Mouse (Mus musculus): ENCODE measurements around the gene Trip11. TPM values are rescaled to one million over a fixed set of nuclear protein-coding genes. Genes with fewer than 3 reads are reported as not detected.

Trip11 gene
- total RNA-seq, 2 experiments from 2014 or later: 21.3 to 38.2 TPM

DNA sequence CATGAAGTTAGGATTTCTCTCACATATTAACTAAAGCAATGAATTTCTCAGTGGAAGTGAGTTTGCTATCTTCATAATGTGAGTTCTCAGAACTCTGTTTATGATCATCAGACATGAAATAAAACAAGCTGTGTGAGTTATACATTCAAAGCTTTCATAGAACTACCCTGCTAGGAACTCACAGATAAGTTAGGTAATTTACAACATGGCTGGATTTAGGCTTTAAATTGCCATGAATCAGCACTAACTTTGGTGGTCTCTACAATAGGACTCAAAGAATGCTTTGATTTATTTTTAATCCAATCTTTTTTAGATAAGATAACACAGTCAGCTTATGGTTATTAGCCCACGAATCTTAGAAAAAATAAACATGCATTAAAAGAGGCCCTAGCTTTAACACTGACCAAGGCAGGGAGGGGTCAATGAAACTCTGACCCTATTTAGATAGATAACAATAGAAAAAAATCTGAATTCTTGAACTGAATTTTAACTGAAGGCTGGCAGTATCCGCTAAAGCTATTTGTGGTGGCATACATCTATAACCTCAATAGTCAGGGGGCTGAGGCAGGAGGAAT, 13.3 kb downstream of the Trip11 start:
- ATAC-seq (replicated peaks; ENCODE audit: poor library complexity, severe bottlenecking): no peak

DNA sequence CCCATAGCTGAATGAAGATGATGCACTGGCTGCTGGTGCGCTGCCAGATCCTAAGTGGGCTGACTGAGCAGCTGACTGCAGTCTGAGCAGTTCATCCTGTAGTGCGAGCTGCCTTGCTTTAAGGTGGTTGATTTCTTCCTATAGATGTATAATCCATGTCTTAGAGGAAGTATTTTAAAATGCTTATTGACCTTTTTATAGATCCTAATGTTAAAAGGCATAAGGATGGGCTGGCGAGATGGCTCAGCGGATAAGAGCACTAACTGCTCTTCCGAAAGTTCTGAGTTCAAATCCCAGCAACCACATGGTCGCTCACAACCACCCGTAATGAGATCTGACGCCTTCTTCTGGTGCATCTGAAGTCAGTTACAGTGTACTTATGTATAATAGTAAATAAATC, 14.1 kb downstream of the Trip11 start:
- no peak for ATAC-seq (replicated peaks; ENCODE audit: poor library complexity, severe bottlenecking)

DNA sequence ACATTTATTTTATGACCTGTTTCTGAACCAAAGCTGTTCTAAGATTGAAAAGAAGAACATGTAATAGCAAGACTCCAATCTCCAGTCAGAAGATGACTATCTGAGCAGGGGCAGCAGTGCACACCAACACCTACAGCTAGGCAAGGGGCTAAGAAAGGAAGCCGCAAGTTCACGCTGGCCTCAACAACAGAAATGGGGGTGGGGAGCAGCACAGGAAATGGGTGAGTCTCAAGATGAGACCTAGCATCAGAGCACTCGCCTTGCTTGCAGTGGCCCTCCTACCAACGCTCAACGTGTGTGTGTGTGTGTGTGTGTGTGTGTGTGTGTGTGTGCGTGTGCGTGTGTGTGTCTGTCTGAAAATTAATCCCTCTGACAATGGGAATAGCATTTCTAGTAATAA, 16.0 kb downstream of the Trip11 start:
- ATAC-seq (replicated peaks; ENCODE audit: poor library complexity, severe bottlenecking): no peak

DNA sequence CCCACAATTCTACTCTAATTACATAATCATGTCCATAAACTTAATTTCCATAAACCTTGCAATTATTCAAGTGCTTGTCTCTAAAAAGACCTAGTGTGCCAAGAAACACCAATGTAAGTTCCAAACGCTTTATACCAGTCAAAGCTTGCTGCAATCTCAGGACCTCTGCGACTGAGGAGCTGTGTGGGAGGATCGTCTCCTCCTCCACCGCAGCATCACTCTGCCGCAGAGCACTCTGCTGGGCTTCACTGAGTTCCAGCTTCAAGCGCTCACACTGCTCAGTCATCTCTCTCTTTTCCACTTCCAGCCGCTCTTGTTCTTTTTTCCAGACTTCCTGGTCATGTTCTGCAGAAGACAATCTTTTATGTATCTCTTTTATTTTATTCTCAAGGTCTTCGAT, 19.8 kb downstream of the Trip11 start:
- ATAC-seq (replicated peaks; ENCODE audit: poor library complexity, severe bottlenecking): no peak

- ATAC-seq (replicated peaks; ENCODE audit: poor library complexity, severe bottlenecking): no peak
These were observed 20.2 kb downstream of the Trip11 start for GRCm38 (mm10) chr12:101892832-101893231.

GRCm38 (mm10) chr12:101891066-101891465, 22.0 kb downstream of the Trip11 start:
- no peak for ATAC-seq (replicated peaks; ENCODE audit: poor library complexity, severe bottlenecking)

DNA sequence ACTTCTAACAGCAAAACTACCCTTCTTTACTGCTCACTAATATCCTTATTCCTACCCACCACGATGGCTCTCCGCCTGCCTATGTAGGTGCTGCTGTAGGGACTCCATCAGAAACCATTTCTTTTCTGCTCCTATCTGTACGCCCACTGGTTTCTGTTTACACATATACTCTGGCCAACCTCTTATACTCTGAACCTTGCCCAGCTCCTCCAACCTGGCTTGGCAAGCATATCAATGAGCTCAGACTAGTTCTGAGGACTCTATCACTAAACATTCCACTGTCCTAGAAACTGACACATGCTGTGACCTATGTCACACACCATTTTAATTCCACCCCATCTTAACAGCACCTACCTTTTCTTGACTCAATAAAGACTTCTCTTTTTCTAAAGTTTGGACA, 23.7 kb downstream of the Trip11 start:
- no peak for ATAC-seq (replicated peaks; ENCODE audit: poor library complexity, severe bottlenecking)

GRCm38 (mm10) chr12:101888312-101888711, 24.8 kb downstream of the Trip11 start:
- ATAC-seq (replicated peaks; ENCODE audit: poor library complexity, severe bottlenecking): no peak

DNA sequence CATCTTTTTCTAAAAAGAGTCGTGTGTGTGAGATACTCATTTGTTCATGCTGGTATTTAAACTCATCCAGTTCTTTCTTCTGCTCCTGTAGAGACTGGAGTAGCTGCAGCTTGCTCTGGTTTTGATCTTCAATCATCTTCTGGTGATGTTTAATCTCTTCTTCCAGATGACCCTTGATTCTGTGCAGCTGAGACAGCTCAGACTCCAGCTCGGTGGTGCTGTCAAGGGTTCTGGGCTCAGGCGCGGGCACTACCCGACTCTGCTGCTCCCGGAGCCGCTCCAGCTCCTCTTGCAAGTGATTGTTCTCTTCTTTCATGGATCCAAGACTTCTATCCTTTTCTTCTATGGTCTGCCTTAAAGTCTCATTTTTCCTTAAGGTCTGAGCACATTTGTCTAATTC, 28.1 kb downstream of the Trip11 start:
- ATAC-seq (replicated peaks; ENCODE audit: poor library complexity, severe bottlenecking): no peak

DNA sequence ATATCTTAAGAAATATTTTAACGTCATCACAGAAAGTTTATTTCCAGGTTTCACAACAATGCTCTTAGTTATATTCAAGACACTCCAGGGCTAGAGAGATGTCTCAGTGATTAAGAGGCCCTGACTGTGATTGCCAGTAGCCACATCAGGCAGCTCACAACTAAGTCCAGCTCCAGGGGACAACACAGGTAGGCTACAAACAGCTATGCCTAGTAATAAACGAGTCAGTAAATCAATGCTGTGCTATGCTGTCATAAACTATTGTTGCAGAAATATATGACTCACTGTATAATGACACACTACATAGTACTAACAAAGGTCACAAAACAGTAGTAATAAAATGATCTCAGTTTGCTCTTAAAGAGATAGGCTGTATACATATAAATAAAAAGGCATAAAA, 36.7 kb downstream of the Trip11 start:
- no peak for ATAC-seq (replicated peaks; ENCODE audit: poor library complexity, severe bottlenecking)

DNA sequence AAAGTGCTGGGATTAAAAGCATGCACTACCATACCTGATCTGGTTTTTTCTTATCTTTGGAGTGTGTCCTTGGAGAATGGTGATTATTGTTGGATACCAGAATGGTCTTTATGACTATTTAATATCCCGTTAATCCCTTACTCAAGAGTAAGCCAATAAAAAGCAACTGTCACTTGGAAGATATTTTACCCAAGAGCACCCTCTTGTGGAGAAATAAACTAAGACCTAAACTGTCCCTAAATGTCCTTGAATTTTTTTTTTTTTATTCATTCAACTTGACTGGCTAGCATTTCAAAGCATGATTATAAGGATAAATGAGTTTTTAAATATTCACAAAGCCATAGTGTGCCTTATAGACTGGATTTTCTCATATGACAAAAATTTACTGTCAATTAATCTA, 38.0 kb downstream of the Trip11 start:
- ATAC-seq (replicated peaks; ENCODE audit: poor library complexity, severe bottlenecking): no peak; the same call in 1 of the 2 replicates

DNA sequence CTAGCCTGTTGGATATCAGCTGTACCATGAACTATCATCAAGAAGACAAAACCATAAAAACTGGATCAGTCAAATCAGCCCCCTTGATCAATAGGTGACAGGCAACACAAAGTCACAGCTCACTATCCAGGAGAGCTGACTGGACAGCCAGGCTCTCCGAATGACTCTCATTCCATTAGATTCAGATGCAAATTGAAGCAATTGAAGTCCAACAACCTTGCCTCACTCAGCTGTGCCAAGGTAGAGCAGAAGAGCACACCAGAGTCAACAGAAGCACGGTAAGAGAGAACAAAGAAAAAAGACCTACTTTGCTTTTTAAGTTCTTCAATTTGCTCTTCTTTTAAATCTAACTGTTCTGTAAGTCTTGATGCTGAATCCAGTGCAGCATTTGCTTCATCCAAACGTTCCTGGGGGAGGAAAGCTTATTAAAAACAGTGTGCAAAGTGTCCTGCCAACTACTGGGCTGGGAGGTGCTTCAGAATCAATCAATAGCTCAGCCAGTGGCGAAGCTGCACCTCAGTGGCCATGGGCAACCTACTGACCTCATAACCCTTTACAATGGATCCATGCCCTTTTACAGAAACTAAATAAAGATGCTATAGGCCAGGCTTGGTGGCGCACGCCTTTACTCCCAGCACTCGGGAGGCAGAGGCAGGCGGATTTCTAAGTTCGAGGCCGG, 50.6 kb downstream of the Trip11 start:
- no peak for ATAC-seq (replicated peaks; ENCODE audit: poor library complexity, severe bottlenecking)

- no peak for ATAC-seq (replicated peaks; ENCODE audit: poor library complexity, severe bottlenecking)
These were observed 52.8 kb downstream of the Trip11 start for GRCm38 (mm10) chr12:101860256-101860655.

- no peak for ATAC-seq (replicated peaks; ENCODE audit: poor library complexity, severe bottlenecking)
These were observed 55.1 kb downstream of the Trip11 start for GRCm38 (mm10) chr12:101858011-101858410.

DNA sequence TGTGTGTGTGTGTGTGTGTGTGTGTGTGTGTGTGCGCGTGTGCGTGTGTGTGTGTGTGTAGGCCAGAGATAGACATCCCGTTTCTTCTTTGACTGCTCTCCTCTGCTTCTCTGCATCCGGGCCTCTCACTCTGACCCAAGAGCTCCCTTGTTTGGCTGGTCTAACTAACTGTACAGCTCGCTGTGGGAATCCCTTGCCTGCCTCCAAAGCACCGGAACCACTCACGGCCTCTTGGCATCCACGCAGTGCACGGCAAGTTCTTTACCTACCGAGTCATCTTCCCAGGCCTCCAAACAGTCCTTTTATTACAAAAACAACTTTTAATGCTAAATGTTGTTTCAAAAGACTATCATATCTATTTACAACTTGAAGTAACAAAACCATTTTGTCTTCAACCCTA, 58.7 kb downstream of the Trip11 start:
- no peak for ATAC-seq (replicated peaks; ENCODE audit: poor library complexity, severe bottlenecking)

- no peak for ATAC-seq (replicated peaks; ENCODE audit: poor library complexity, severe bottlenecking)
These were observed 61.1 kb downstream of the Trip11 start for GRCm38 (mm10) chr12:101851846-101852564.

DNA sequence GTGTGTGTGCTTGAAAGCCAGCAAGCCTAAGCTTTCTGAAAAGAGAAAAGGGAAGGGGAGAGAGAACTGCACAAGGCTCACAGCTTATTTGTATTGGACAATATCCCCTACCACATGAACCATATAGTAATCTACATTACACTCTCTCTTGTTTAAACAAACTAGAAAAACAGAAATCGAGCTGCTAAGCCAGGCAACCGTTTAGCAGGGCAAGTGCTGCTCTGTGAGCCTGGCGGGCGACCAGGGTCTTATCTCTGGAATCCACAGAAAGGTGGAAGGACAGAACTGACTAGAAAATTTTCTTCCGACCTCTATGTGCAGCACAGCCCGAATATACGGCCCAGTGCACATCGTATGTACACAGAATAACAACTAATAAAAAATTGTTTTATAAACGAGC, 61.8 kb downstream of the Trip11 start:
- ATAC-seq (replicated peaks; ENCODE audit: poor library complexity, severe bottlenecking): no peak

GRCm38 (mm10) chr12:101836546-101837274, 76.4 kb downstream of the Trip11 start:
- ATAC-seq (replicated peaks; ENCODE audit: poor library complexity, severe bottlenecking): no peak

DNA sequence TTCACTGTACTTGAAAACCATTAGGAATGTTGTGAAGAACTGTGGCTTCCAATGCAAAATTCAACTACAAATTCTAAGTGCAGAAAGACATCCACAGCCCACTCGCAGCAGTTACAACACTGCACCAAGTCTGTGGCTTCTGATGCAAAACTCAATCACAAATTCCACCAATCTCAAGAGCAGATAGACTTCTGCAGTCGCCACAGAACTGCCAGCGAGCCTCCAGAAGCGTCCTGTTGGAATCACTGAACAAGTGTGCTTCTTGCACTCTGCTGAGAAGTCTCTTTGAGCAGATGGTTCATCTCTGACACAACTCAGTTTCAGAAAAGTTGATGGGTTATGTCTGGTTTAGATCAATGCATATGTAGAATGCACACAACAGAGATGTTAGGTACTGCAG, 78.4 kb downstream of the Trip11 start:
- no peak for ATAC-seq (replicated peaks; ENCODE audit: poor library complexity, severe bottlenecking)

DNA sequence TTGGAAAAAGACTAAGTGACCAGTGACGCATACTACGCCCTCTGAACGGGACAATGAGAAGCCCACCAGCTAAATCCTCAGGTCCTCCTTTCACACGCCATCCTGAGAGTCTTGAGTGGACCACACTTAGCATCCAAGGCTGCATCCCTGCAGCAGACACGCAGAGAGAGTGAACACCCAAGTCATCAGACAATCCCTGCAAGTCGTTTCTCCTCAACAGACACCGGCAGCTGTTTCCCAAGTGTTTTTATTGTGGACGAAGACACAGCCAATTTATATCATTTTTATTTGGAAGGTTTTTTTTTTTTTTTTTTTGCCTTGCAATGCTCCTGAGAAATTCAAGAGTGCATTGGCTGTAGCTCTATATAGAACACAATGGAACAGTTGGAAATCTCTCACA, 79.3 kb downstream of the Trip11 start:
- ATAC-seq (replicated peaks; ENCODE audit: poor library complexity, severe bottlenecking): no peak

GRCm38 (mm10) chr12:101833115-101833506, 80.0 kb downstream of the Trip11 start:
- no peak for ATAC-seq (replicated peaks; ENCODE audit: poor library complexity, severe bottlenecking)
